Mouse (Mus musculus) midbrain, embryonic 11.5 days (tissue): ENCODE measurements at regions not wholly inside any gene's neighbourhood (a gene's known extent, or its start where the extent isn't known, plus 50 kb on each side); places are given as distances from the start of the nearest gene placed in this dataset.

Experiments used
- ATAC-seq: fragments of 200-750 bp; cut with Nextera tagmentation; 2 replicates; pipeline ENCODE4 v1.8.0; 2017; ENCODE audit warnings: moderate TSS enrichment, moderate library complexity; ENCODE audit not compliant: low FRiP score
- DNase-seq: peaks from one replicate; pipeline ENCODE4 v3.0.0; 2015; ENCODE audit warnings: low spot score; ENCODE audit errors: missing footprints
- H3K27ac ChIP-seq: fragments of 300-500 bp; sonication (generic); 2 replicates; pipeline ENCODE4 v1.5.1; 2014; ENCODE audit warnings: low read depth, low read length
- H3K27me3 ChIP-seq: fragments of 300-500 bp; sonication (generic); 2 replicates; pipeline ENCODE4 v1.6.1; 2014; ENCODE audit warnings: mild to moderate bottlenecking, low read length, moderate library complexity, mixed read lengths; ENCODE audit not compliant: control insufficient read depth, insufficient read depth
- H3K36me3 ChIP-seq: fragments of 300-500 bp; sonication (generic); 2 replicates; pipeline ENCODE4 v1.6.1; 2014; ENCODE audit warnings: mild to moderate bottlenecking, low read length, moderate library complexity, mixed read lengths; ENCODE audit not compliant: control insufficient read depth, insufficient read depth
- H3K4me1 ChIP-seq: fragments of 300-500 bp; sonication (generic); 2 replicates; pipeline ENCODE4 v1.6.1; 2014; ENCODE audit warnings: low read length; ENCODE audit not compliant: control insufficient read depth, insufficient read depth
- H3K4me2 ChIP-seq: fragments of 300-500 bp; sonication (generic); 2 replicates; pipeline ENCODE4 v1.6.1; 2014; ENCODE audit warnings: mild to moderate bottlenecking, moderate library complexity
- H3K4me3 ChIP-seq: fragments of 300-500 bp; sonication (generic); 2 replicates; pipeline ENCODE4 v1.5.1; 2014; ENCODE audit warnings: low read depth, low read length
- H3K9ac ChIP-seq: fragments of 300-500 bp; sonication (generic); 2 replicates; pipeline ENCODE4 v1.6.1; 2014; ENCODE audit warnings: low read length
- H3K9me3 ChIP-seq: fragments of 300-500 bp; sonication (generic); 2 replicates; pipeline ENCODE4 v1.6.1; 2016; ENCODE audit warnings: low read length; ENCODE audit not compliant: control insufficient read depth
- WGBS: fragments of 180-500 bp; shearing (Covaris S2); extraction: QIAGEN DNeasy Blood & Tissue Kit; methylation state at CpG from one replicate; pipeline ENCODE4 v1.1.7; 2014; 5-methylcytosine and 5-hydroxymethylcytosine counted together

DNA sequence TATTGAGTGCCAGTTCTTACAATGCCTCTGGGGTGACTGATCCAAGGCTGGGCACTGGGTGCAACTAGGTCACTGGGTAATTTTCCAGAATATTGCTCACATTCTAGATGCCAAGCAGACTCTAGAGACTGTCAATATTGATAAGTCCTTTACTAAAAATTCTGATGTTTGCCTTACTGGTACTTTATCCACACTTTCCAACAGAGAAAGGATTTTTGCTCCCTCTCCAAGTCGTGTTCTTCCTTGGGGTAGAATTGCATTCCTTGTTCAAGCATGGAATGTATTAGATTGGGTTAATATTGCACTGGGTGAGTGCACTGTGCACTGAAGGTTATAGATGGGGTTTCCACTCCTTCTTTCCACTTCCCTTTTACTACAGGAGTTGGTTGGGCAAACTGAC, 1891.0 kb upstream of the Lrrc6 start:
- WGBS, result 70% methylated on average over 1 of the region's 1 CpGs
- ATAC-seq (no peak), DNase-seq (no peak)
- H3K27ac ChIP-seq, result no peak overlapping the region
- no peaks in the 10 kb centered on the region for H3K27me3 ChIP-seq
- H3K4me1 ChIP-seq, result no peaks in the 10 kb centered on the region
- H3K4me2 ChIP-seq, result no peak overlapping the region
- no peaks in the 10 kb centered on the region for H3K9me3 ChIP-seq
- H3K4me3 ChIP-seq, result no peak overlapping the region
- no peaks in the 10 kb centered on the region for H3K36me3 ChIP-seq
- H3K9ac ChIP-seq, result no peak overlapping the region

- Histone ChIP-seq H3K27ac (no peak overlapping the region), H3K4me2 (no peak overlapping the region), H3K4me3 (no peak overlapping the region), H3K36me3 (no peaks in the 10 kb centered on the region), H3K4me1 (no peaks in the 10 kb centered on the region), H3K9ac (no peak overlapping the region), H3K9me3 (no peaks in the 10 kb centered on the region), H3K27me3 (no peaks in the 10 kb centered on the region)
- 86% methylated on average over 5 of the region's 5 CpGs for WGBS
- ATAC-seq (no peak), DNase-seq (no peak)
Measured at GRCm38 (mm10) chr15:68389855-68390254, 1889.1 kb upstream of the Lrrc6 start.

- ATAC-seq, result no peak
- 90% methylated on average over 4 of the region's 4 CpGs for WGBS
Measured at GRCm38 (mm10) chr15:68387349-68388065, 1886.8 kb upstream of the Lrrc6 start.

GRCm38 (mm10) chr15:68384571-68385335, 1884.0 kb upstream of the Lrrc6 start:
- Histone ChIP-seq H3K9ac (no peak overlapping the region), H3K9me3 (no peaks in the 10 kb centered on the region), H3K27me3 (no peaks in the 10 kb centered on the region), H3K27ac (no peak overlapping the region), H3K4me2 (no peak overlapping the region), H3K4me3 (no peak overlapping the region), H3K4me1 (no peaks in the 10 kb centered on the region), H3K36me3 (no peaks in the 10 kb centered on the region)
- 54% methylated on average over 10 of the region's 10 CpGs for WGBS
- DNase-seq (peak; percentile 85), ATAC-seq (peak; percentile 40)

More at GRCm38 (mm10) chr15:68387349-68388065, 1886.8 kb upstream of the Lrrc6 start:
- no peaks in the 10 kb centered on the region for H3K36me3 ChIP-seq
- no peak for DNase-seq
- no peak overlapping the region for H3K4me3 ChIP-seq
- H3K27me3 ChIP-seq, result no peaks in the 10 kb centered on the region
- no peaks in the 10 kb centered on the region for H3K9me3 ChIP-seq
- H3K27ac ChIP-seq, result no peak overlapping the region
- H3K9ac ChIP-seq, result no peak overlapping the region
- H3K4me2 ChIP-seq, result no peak overlapping the region
- H3K4me1 ChIP-seq, result no peaks in the 10 kb centered on the region

GRCm38 (mm10) chr15:68375166-68375565, 1874.5 kb upstream of the Lrrc6 start:
- H3K9me3 ChIP-seq, result no peaks in the 10 kb centered on the region
- DNase-seq (no peak), ATAC-seq (no peak)
- H3K4me3 ChIP-seq, result no peak overlapping the region
- no peaks in the 10 kb centered on the region for H3K4me1 ChIP-seq
- no peak overlapping the region for H3K27ac ChIP-seq
- no peak overlapping the region for H3K9ac ChIP-seq
- no peaks in the 10 kb centered on the region for H3K27me3 ChIP-seq
- WGBS, result 59% methylated on average over 1 of the region's 1 CpGs
- no peaks in the 10 kb centered on the region for H3K36me3 ChIP-seq
- H3K4me2 ChIP-seq, result no peak overlapping the region

GRCm38 (mm10) chr15:68366816-68367215, 1866.1 kb upstream of the Lrrc6 start:
- no peak overlapping the region for H3K4me2 ChIP-seq
- H3K9ac ChIP-seq, result no peak overlapping the region
- no peak overlapping the region for H3K4me3 ChIP-seq
- ATAC-seq (no peak), DNase-seq (no peak)
- peaks cover 2% of the 10 kb centered on the region for H3K4me1 ChIP-seq
- WGBS, result 83% methylated on average over 3 of the region's 3 CpGs
- H3K27ac ChIP-seq, result no peak overlapping the region
- H3K36me3 ChIP-seq, result no peaks in the 10 kb centered on the region
- no peaks in the 10 kb centered on the region for H3K9me3 ChIP-seq
- H3K27me3 ChIP-seq, result no peaks in the 10 kb centered on the region

DNA sequence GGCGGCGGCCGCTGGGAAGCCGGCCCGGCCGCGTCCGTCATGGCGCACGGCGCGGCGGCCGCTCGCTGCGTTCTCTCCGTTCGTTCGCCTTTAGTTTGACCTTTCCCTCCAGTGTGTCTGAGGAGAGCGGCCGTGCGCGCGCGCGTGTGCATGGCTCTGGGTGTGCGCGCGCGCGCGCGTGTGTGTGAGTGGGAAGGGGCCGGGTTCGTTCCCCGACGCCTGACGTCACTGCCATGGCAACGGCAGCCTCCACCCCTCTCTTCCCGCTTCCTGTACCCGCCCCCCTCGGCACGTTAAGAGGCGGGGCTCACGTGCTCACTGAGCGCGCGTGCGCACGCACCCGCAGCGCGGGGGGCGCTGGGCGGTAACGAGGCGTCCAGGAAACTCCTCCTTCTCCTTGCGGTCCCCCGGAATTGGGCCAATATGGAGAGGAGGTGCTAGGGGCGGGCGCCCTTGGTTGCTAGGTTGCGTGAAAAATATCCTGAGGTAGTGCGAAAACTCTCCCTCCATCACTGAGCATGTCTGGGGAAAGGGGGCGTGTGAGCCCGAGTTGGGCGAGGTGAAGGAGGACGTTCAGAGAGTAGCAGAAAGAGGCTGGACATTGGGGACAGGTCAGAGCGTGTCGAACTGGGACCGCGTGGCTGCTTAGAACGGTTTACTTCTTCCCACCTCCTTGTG, 1862.5 kb upstream of the Lrrc6 start:
- Histone ChIP-seq H3K9ac (peak overlapping the region; percentile 89), H3K9me3 (no peaks in the 10 kb centered on the region), H3K4me3 (peak overlapping the region; percentile 82), H3K27me3 (no peaks in the 10 kb centered on the region), H3K4me1 (peaks cover 6% of the 10 kb centered on the region), H3K36me3 (no peaks in the 10 kb centered on the region), H3K27ac (peak overlapping the region; percentile 78), H3K4me2 (peak overlapping the region; percentile 80)
- under 1% methylated on average over 51 of the region's 72 CpGs for WGBS
- ATAC-seq (peak; percentile 97), DNase-seq (peak; percentile 100)

DNA sequence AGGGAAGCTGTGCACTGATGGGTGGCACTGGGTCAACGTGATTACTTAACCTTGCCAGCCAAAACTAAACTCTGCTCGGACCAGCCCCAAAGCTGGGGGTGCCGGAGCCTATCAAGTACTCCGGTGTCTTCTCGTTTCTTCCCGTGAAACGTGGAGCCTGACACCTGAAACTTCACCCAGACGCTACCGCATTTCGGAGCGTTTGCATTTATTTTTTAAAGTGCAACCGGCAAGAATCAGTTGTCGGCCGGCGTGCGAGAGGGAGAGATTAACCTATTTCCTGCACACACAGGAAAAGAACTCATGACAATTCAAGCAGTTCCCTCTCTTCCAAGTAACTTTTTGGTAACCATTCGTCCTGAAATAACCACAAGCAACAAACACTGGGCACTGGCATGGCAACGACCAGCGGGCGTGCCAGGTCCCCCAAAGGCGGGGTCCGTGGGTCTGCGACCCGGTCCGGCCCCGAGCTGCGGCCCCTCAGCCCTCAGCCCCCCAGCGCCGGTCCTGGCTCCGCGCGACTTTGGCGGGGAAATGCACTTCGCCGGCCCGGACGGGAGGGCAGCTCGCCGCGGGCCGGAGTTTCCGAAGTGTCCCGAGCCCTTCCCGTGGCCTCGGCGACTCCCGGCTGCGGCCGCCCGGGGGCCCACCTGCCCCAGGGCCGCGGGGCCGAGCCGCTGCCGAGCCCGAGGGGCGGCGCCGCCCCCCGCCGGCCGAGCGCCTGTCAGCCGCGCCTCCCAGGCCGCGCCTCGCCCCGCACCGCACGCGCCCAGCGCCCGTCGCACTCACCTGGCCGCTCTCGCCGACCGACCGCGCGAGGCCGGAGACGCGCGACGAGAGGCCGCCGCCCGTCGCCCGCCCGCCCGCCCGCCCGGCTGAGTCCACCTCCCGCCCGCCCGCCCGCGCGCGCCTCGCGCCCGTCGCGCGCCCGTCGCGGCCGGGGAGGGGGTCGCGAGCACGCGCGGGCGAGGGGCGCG, 1861.7 kb upstream of the Lrrc6 start:
- DNase-seq, result peak; percentile 92
- Histone ChIP-seq H3K27me3 (no peaks in the 10 kb centered on the region), H3K36me3 (no peaks in the 10 kb centered on the region), H3K9ac (peak overlapping the region; percentile 89), H3K4me1 (peaks cover 6% of the 10 kb centered on the region), H3K4me3 (peak overlapping the region; percentile 82), H3K4me2 (peak overlapping the region; percentile 80), H3K27ac (peak overlapping the region; percentile 78), H3K9me3 (no peaks in the 10 kb centered on the region)
- under 1% methylated on average over 47 of the region's 121 CpGs for WGBS
- peak; percentile 73 for ATAC-seq
